Mouse (Mus musculus) kidney, embryonic 15.5 days (tissue): ENCODE measurements around the gene Mfsd4b5. TPM values are rescaled to one million over a fixed set of nuclear protein-coding genes. Genes with fewer than 3 reads are reported as not detected.

Source experiments
- ATAC-seq: fragments of 200-750 bp; cut with Nextera tagmentation; replicated peaks from 2 replicates; pipeline ENCODE4 v1.8.0; 2017; ENCODE audit warnings: moderate TSS enrichment; ENCODE audit not compliant: low FRiP score
- H3K27ac ChIP-seq: fragments of 300-500 bp; sonication (generic); 2 replicates; pipeline ENCODE4 v1.5.1; 2015; ENCODE audit warnings: mild to moderate bottlenecking, inconsistent platforms
- H3K27me3 ChIP-seq: fragments of 300-500 bp; sonication (generic); 2 replicates; pipeline ENCODE4 v1.6.1; 2015; ENCODE audit warnings: inconsistent platforms
- H3K36me3 ChIP-seq: fragments of 300-500 bp; sonication (generic); 2 replicates; pipeline ENCODE4 v1.6.1; 2015; ENCODE audit warnings: inconsistent platforms
- H3K4me1 ChIP-seq: fragments of 300-500 bp; sonication (generic); 2 replicates; pipeline ENCODE4 v1.6.1; 2015; ENCODE audit warnings: inconsistent platforms
- H3K4me2 ChIP-seq: fragments of 300-500 bp; sonication (generic); 2 replicates; pipeline ENCODE4 v1.6.1; 2015; ENCODE audit warnings: moderate library complexity, mild to moderate bottlenecking, inconsistent platforms
- H3K4me3 ChIP-seq: fragments of 300-500 bp; sonication (generic); replicated peaks from 2 replicates; pipeline ENCODE4 v1.5.1; 2015; ENCODE audit warnings: mild to moderate bottlenecking, inconsistent platforms
- H3K9ac ChIP-seq: fragments of 300-500 bp; sonication (generic); 2 replicates; pipeline ENCODE4 v1.6.1; 2015; ENCODE audit warnings: mild to moderate bottlenecking, inconsistent platforms
- H3K9me3 ChIP-seq: fragments of 300-500 bp; sonication (generic); replicated peaks from 2 replicates; pipeline ENCODE4 v1.6.1; 2016; ENCODE audit warnings: inconsistent platforms
- WGBS: fragments of 180-500 bp; shearing (Covaris S2); methylation state at CpG from one replicate; pipeline ENCODE4 v1.1.7; 2015; ENCODE audit warnings: mixed read lengths; 5-methylcytosine and 5-hydroxymethylcytosine counted together
- polyA plus RNA-seq: library from polyadenylated mRNA; unstranded; fragments of >200 nt; fragmentation: Nextera tagmentation; extraction: Ambion mirVana; gene quantifications from 2 replicates; pipeline ENCODE4 v1.2.1, GENCODE M21; 2015

Gene Mfsd4b5
- polyA plus RNA-seq, result 3.3 and 4.1 TPM in 2 replicates

- H3K27me3 ChIP-seq, result no peaks in the 10 kb centered on the region
- 89% methylated on average over 12 of the region's 12 CpGs for WGBS
- H3K4me3 ChIP-seq, result no peak within 1 kb of the TSS
- H3K36me3 ChIP-seq, result no peaks in the 10 kb centered on the region
- H3K9ac ChIP-seq, result no peak within 1 kb of the TSS
- peaks cover 17% of the 10 kb centered on the region; the same call in 1 of the 2 replicates for H3K4me1 ChIP-seq
- H3K27ac ChIP-seq, result no peak within 1 kb of the TSS
- H3K9me3 ChIP-seq, result no peaks in the 10 kb centered on the region
- ATAC-seq, result no peak
- no peak within 1 kb of the TSS for H3K4me2 ChIP-seq
Measured at GRCm38 (mm10) chr10:39986466-39986865, at the start of gene Mfsd4b5. Mfsd4b5 (minus strand) TSS chr10:39986646.

- no peak overlapping the region for H3K4me3 ChIP-seq
- H3K4me2 ChIP-seq, result no peak overlapping the region
- 96% methylated on average over 6 of the region's 6 CpGs for WGBS
- H3K36me3 ChIP-seq, result no peaks in the 10 kb centered on the region
- H3K9me3 ChIP-seq, result no peaks in the 10 kb centered on the region
- ATAC-seq, result no peak
- H3K27ac ChIP-seq, result no peak overlapping the region
- H3K4me1 ChIP-seq, result no peaks in the 10 kb centered on the region
- H3K27me3 ChIP-seq, result no peaks in the 10 kb centered on the region
- no peak overlapping the region for H3K9ac ChIP-seq
Measured at GRCm38 (mm10) chr10:40034956-40035355, 48.5 kb upstream of the Mfsd4b5 start.

GRCm38 (mm10) chr10:40032897-40033296, 46.5 kb upstream of the Mfsd4b5 start:
- Histone ChIP-seq H3K27ac (no peak overlapping the region), H3K9ac (no peak overlapping the region), H3K4me1 (no peaks in the 10 kb centered on the region), H3K9me3 (no peaks in the 10 kb centered on the region), H3K27me3 (no peaks in the 10 kb centered on the region), H3K4me3 (no peak overlapping the region), H3K4me2 (no peak overlapping the region), H3K36me3 (no peaks in the 10 kb centered on the region)
- 59% methylated on average over 2 of the region's 2 CpGs for WGBS
- no peak for ATAC-seq

- ATAC-seq, result no peak
- Histone ChIP-seq H3K4me3 (no peak overlapping the region), H3K4me1 (no peaks in the 10 kb centered on the region), H3K27me3 (no peaks in the 10 kb centered on the region), H3K27ac (no peak overlapping the region), H3K9me3 (peaks cover 7% of the 10 kb centered on the region; the same call in 1 of the 2 replicates), H3K9ac (no peak overlapping the region), H3K4me2 (no peak overlapping the region), H3K36me3 (no peaks in the 10 kb centered on the region)
- 94% methylated on average over 6 of the region's 6 CpGs for WGBS
Measured at GRCm38 (mm10) chr10:40030716-40031115, 44.3 kb upstream of the Mfsd4b5 start.

- no peaks in the 10 kb centered on the region for H3K27me3 ChIP-seq
- no peaks in the 10 kb centered on the region for H3K36me3 ChIP-seq
- peaks cover 5% of the 10 kb centered on the region for H3K4me1 ChIP-seq
- no peak for ATAC-seq
- 77% methylated on average over 2 of the region's 2 CpGs for WGBS
- H3K4me3 ChIP-seq, result no peak overlapping the region
- peaks cover 7% of the 10 kb centered on the region; the same call in 1 of the 2 replicates for H3K9me3 ChIP-seq
- H3K9ac ChIP-seq, result no peak overlapping the region
- no peak overlapping the region for H3K27ac ChIP-seq
- H3K4me2 ChIP-seq, result no peak overlapping the region
Measured at GRCm38 (mm10) chr10:40029610-40030009, 43.2 kb upstream of the Mfsd4b5 start.

GRCm38 (mm10) chr10:40028091-40028490, 41.6 kb upstream of the Mfsd4b5 start:
- 88% methylated on average over 8 of the region's 8 CpGs for WGBS
- ATAC-seq, result no peak

GRCm38 (mm10) chr10:40026546-40026945, 40.1 kb upstream of the Mfsd4b5 start:
- H3K27me3 ChIP-seq, result 0 out of 2 replicates have a peak, but pooled peaks cover 3% of the 10 kb centered on the region
- no peak overlapping the region for H3K27ac ChIP-seq
- peaks cover 7% of the 10 kb centered on the region; the same call in 1 of the 2 replicates for H3K9me3 ChIP-seq
- ATAC-seq, result no peak
- no peaks in the 10 kb centered on the region for H3K36me3 ChIP-seq
- no peak overlapping the region for H3K4me3 ChIP-seq
- H3K9ac ChIP-seq, result no peak overlapping the region
- H3K4me1 ChIP-seq, result peaks cover 10% of the 10 kb centered on the region
- WGBS, result 92% methylated on average over 5 of the region's 5 CpGs
- H3K4me2 ChIP-seq, result no peak overlapping the region

More at GRCm38 (mm10) chr10:40028091-40028490, 41.6 kb upstream of the Mfsd4b5 start:
- no peaks in the 10 kb centered on the region for H3K36me3 ChIP-seq
- H3K27me3 ChIP-seq, result no peaks in the 10 kb centered on the region
- no peak overlapping the region for H3K4me2 ChIP-seq
- H3K9ac ChIP-seq, result no peak overlapping the region
- peaks cover 7% of the 10 kb centered on the region; the same call in 1 of the 2 replicates for H3K9me3 ChIP-seq
- no peak overlapping the region for H3K27ac ChIP-seq
- H3K4me1 ChIP-seq, result peaks cover 10% of the 10 kb centered on the region
- no peak overlapping the region for H3K4me3 ChIP-seq

GRCm38 (mm10) chr10:40025560-40025959, 39.1 kb upstream of the Mfsd4b5 start:
- WGBS, result 48% methylated on average over 8 of the region's 8 CpGs
- Histone ChIP-seq H3K4me1 (peaks cover 10% of the 10 kb centered on the region), H3K4me2 (peak overlapping the region; percentile 90), H3K9ac (no peak overlapping the region), H3K27ac (no peak overlapping the region), H3K36me3 (no peaks in the 10 kb centered on the region), H3K9me3 (peaks cover 7% of the 10 kb centered on the region; the same call in 1 of the 2 replicates), H3K4me3 (peak overlapping the region; percentile 55), H3K27me3 (0 out of 2 replicates have a peak, but pooled peaks cover 3% of the 10 kb centered on the region)
- ATAC-seq, result no peak

- 0 out of 2 replicates have a peak, but pooled peaks cover 3% of the 10 kb centered on the region for H3K27me3 ChIP-seq
- WGBS, result 1% methylated on average over 44 of the region's 46 CpGs
Measured at GRCm38 (mm10) chr10:40024554-40025428, 38.3 kb upstream of the Mfsd4b5 start, which contains the start of gene Mfsd4b1. Mfsd4b1 (minus strand) TSS chr10:40025268.

GRCm38 (mm10) chr10:40020401-40020800, 34.0 kb upstream of the Mfsd4b5 start:
- H3K9me3 ChIP-seq, result no peaks in the 10 kb centered on the region
- WGBS, result 67% methylated on average over 2 of the region's 2 CpGs
- no peak overlapping the region for H3K4me3 ChIP-seq
- no peak overlapping the region for H3K27ac ChIP-seq
- no peak overlapping the region for H3K9ac ChIP-seq
- no peak for ATAC-seq
- no peaks in the 10 kb centered on the region for H3K36me3 ChIP-seq
- H3K27me3 ChIP-seq, result 0 out of 2 replicates have a peak, but pooled peaks cover 3% of the 10 kb centered on the region
- peaks cover 8% of the 10 kb centered on the region for H3K4me1 ChIP-seq
- no peak overlapping the region for H3K4me2 ChIP-seq

More at GRCm38 (mm10) chr10:40024554-40025428, 38.3 kb upstream of the Mfsd4b5 start, which contains the start of gene Mfsd4b1:
- peak within 1 kb of the TSS; percentile 39 for H3K9ac ChIP-seq
- no peaks in the 10 kb centered on the region for H3K36me3 ChIP-seq
- peak within 1 kb of the TSS; percentile 55 for H3K4me3 ChIP-seq
- ATAC-seq, result peak; percentile 98
- peak within 1 kb of the TSS; percentile 74 for H3K27ac ChIP-seq
- peaks cover 7% of the 10 kb centered on the region; the same call in 1 of the 2 replicates for H3K9me3 ChIP-seq
- H3K4me1 ChIP-seq, result peaks cover 10% of the 10 kb centered on the region
- peak within 1 kb of the TSS; percentile 90 for H3K4me2 ChIP-seq

- Histone ChIP-seq H3K9ac (no peak overlapping the region), H3K9me3 (no peaks in the 10 kb centered on the region), H3K4me2 (no peak overlapping the region), H3K4me1 (0 out of 2 replicates have a peak, but pooled peaks cover 4% of the 10 kb centered on the region), H3K4me3 (no peak overlapping the region), H3K27ac (no peak overlapping the region), H3K27me3 (0 out of 2 replicates have a peak, but pooled peaks cover 3% of the 10 kb centered on the region), H3K36me3 (no peaks in the 10 kb centered on the region)
- WGBS, result 59% methylated on average over 3 of the region's 3 CpGs
- no peak for ATAC-seq
Measured at GRCm38 (mm10) chr10:40019492-40019891, 33.0 kb upstream of the Mfsd4b5 start.

- Histone ChIP-seq H3K4me2 (no peak overlapping the region), H3K27me3 (0 out of 2 replicates have a peak, but pooled peaks cover 3% of the 10 kb centered on the region), H3K27ac (peak overlapping the region; percentile 50), H3K9me3 (no peaks in the 10 kb centered on the region), H3K9ac (no peak overlapping the region), H3K36me3 (no peaks in the 10 kb centered on the region), H3K4me3 (no peak overlapping the region), H3K4me1 (no peaks in the 10 kb centered on the region)
- 79% methylated on average over 5 of the region's 5 CpGs for whole genome bisulfite sequencing
- ATAC-seq, result no peak
Measured at GRCm38 (mm10) chr10:40018261-40018860, 31.9 kb upstream of the Mfsd4b5 start.
